Mouse (Mus musculus): ENCODE results near the gene Rpsa. TPM values are rescaled to one million over a fixed set of nuclear protein-coding genes. Genes with fewer than 3 reads are reported as not detected.
A peak's percentile ranks its signal among the peaks of the same experiment; 100 is the strongest.

The Rpsa gene
- polyA plus RNA-seq, 1 experiment: 736 TPM

DNA sequence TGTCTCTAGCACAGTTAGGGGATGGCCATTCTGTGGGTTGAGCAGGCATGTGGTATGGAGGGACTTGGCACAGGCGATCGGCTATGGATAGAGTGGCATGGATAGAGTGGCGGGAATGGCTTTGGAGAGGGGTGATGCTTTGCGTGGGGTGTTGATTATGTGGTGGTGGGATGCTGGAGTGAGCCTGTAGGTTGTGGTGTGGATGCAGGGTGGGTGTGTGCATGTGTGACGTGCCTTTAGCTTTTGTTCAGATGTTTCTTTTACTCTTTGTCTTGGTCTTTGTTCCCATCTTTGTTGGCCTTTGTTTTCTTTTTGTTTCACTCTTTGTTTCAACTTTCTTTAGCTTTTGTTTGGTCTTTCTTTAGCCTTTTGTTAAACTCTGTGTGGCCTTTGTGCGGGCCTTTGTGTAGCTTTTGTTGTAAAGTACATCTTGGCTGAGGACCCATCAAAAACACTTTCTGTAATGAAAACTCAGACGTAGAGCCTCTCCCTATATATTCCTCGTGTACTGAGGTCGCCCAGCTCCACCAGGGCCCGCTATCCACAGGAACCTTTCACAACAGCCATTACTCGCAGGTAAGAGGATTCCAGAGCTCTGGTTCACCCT lies 21.8 kb downstream of the Rpsa start, which contains the start of gene Mobp:
Mobp (plus strand) TSS at position 486 of the 607 bp plus-strand sequence.
- Histone ChIP-seq H3K27me3 (ENCODE audit: control insufficient read depth, insufficient read depth, low read length) (no peaks in the 10 kb centered on the region), H3K4me1 (ENCODE audit: control insufficient read depth, insufficient read depth, low read length) (no peaks in the 10 kb centered on the region), H3K27ac (ENCODE audit: insufficient read depth, low read length) (peak within 1 kb of the TSS; percentile 19; the same call in 1 of the 2 replicates), H3K4me3 (replicated peaks; ENCODE audit: insufficient read depth, low read depth, low read length) (peak within 1 kb of the TSS; percentile 39)
- TF ChIP-seq CTCF (IDR thresholded peaks at IDR 0.05; ENCODE audit: borderline replicate concordance, insufficient read depth, low read depth, low read length): no peak
- TF ChIP-seq POLR2A (IDR thresholded peaks at IDR 0.05; ENCODE audit: borderline replicate concordance, insufficient read depth, low read length): no peak
- WGBS: 39% methylated on average over 11 of the region's 11 CpGs
- no peak for DNase-seq

DNA sequence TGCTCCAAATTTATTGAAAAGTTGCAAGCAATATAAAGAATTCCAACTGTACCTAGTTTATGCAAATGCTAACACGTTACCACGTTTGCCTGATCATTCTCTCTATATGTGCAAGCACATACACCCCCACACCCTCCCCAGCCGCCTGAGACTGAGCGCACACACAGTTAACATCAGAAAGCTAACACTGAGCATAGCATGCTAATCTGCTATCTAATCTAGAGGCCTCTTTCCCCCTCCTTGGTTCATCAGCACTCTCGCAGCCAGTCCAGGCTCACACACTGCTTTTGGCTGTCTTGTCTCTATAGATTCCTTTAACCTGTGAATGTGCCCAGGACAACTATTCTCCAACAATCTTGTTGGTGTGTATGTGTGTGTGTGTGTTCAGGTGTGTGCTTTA lies 23.7 kb downstream of the Rpsa start:
- TF ChIP-seq POLR2A (IDR thresholded peaks at IDR 0.05; ENCODE audit: borderline replicate concordance, insufficient read depth, low read length): no peak
- no peak for TF ChIP-seq CTCF (IDR thresholded peaks at IDR 0.05; ENCODE audit: borderline replicate concordance, insufficient read depth, low read depth, low read length)
- H3K4me3 ChIP-seq (replicated peaks; ENCODE audit: insufficient read depth, low read depth, low read length): peak overlapping the region; percentile 5
- H3K27ac ChIP-seq (ENCODE audit: insufficient read depth, low read length): no peak overlapping the region
- no peaks in the 10 kb centered on the region for H3K4me1 ChIP-seq (ENCODE audit: control insufficient read depth, insufficient read depth, low read length)
- 78% methylated on average over 5 of the region's 5 CpGs for WGBS
- H3K27me3 ChIP-seq (ENCODE audit: control insufficient read depth, insufficient read depth, low read length): no peaks in the 10 kb centered on the region
- no peak for DNase-seq

DNA sequence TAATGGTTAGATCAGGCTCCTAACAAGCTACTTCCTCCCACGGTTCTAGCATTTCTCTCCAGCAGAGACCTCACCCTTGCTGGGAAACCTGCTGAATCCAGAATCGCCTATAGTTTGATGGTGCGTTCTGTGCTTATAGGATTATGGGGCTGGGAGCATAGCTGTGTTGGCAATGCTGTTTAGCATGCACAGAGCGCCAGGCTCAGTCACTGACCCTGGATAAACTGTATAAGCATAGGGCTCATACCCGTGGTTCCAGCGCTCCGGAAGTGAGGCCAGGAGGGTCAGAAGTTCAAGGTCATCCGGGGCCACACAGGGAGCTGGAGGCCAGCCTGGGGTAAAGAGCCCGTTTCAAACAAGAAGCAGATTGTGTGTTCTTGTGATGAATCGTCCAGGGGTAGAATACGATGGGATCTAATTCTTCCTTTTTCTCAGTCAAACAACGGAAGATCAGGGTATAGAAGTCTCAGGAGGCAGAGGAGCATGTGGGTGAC lies 24.5 kb downstream of the Rpsa start:
- no peak for TF ChIP-seq CTCF (IDR thresholded peaks at IDR 0.05; ENCODE audit: borderline replicate concordance, insufficient read depth, low read depth, low read length)
- TF ChIP-seq POLR2A (IDR thresholded peaks at IDR 0.05; ENCODE audit: borderline replicate concordance, insufficient read depth, low read length): no peak
- Histone ChIP-seq H3K27me3 (ENCODE audit: control insufficient read depth, insufficient read depth, low read length) (no peaks in the 10 kb centered on the region), H3K4me3 (replicated peaks; ENCODE audit: insufficient read depth, low read depth, low read length) (peak overlapping the region; percentile 26), H3K4me1 (ENCODE audit: control insufficient read depth, insufficient read depth, low read length) (no peaks in the 10 kb centered on the region), H3K27ac (ENCODE audit: insufficient read depth, low read length) (no peak overlapping the region)
- WGBS: 72% methylated on average over 12 of the region's 12 CpGs
- no peak for DNase-seq

DNA sequence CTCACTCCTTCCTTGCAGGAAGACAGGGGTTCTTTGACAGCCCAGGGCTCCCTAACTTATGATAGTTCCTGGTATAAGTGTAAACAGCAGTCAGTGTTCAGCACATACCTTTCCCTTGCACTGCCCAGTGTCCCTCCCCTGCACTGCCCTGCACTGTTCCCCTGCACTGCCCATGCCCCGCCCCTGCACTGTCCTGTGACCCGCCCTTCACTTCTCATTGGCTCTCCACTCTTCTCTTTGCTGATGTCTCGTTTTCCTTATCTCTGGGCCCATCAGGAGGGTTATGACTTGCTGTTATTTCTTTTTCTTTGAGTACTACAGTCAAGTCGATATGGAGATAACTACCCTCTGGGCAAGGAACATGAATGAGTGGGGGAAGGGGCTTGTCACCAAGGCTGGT lies 30.6 kb downstream of the Rpsa start:
- no peak for TF ChIP-seq CTCF (IDR thresholded peaks at IDR 0.05; ENCODE audit: borderline replicate concordance, insufficient read depth, low read depth, low read length)
- TF ChIP-seq POLR2A (IDR thresholded peaks at IDR 0.05; ENCODE audit: borderline replicate concordance, insufficient read depth, low read length): no peak
- 42% methylated on average over 4 of the region's 4 CpGs for WGBS
- no peak overlapping the region for H3K4me3 ChIP-seq (replicated peaks; ENCODE audit: insufficient read depth, low read depth, low read length)
- no peaks in the 10 kb centered on the region for H3K4me1 ChIP-seq (ENCODE audit: control insufficient read depth, insufficient read depth, low read length)
- H3K27ac ChIP-seq (ENCODE audit: insufficient read depth, low read length): no peak overlapping the region
- DNase-seq: no peak
- no peaks in the 10 kb centered on the region for H3K27me3 ChIP-seq (ENCODE audit: control insufficient read depth, insufficient read depth, low read length)

DNA sequence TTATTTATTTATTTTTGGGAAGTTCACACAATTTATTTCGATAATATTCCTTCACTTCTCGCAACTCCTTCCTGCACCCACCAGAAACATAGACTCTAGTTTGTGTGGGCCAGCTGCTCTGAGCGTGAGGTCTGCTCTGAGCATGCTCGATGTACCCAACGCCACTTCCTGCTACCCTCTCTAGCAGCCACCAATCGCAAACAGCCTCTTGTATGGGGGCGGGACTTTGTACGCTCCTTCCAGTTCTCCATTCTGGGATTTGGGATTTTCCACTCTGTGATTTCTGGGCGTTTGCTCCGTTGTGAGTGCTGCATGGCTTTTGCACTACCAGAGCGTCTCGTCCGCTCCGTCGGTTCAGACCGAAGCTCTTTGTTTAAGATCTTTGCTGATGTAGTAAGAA lies 36.4 kb downstream of the Rpsa start:
- no peak for DNase-seq
- WGBS: 76% methylated on average over 16 of the region's 16 CpGs
- TF ChIP-seq POLR2A (IDR thresholded peaks at IDR 0.05; ENCODE audit: borderline replicate concordance, insufficient read depth, low read length) (no peak), CTCF (IDR thresholded peaks at IDR 0.05; ENCODE audit: borderline replicate concordance, insufficient read depth, low read depth, low read length) (no peak)

DNA sequence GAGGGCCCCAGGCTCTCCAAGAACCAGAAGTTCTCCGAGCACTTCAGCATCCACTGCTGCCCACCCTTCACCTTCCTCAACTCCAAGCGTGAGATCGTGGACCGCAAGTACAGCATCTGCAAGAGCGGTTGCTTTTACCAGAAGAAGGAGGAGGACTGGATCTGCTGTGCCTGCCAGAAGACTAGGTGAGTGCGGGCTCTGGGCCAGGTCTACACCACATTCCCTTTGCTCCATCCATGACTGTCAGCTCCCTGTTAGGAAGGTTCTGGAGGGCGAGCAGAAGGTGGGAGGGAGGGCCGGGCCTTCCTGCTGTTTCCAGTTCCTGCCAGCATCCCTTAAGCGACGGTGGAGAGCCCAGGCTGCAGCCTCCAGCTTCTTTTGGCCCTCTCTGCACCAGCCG lies 40.3 kb downstream of the Rpsa start:
- peaks cover 7% of the 10 kb centered on the region for H3K4me1 ChIP-seq (ENCODE audit: control insufficient read depth, insufficient read depth, low read length)
- peak in 1 of 2 experiments; percentile 24 for DNase-seq
- 14% methylated on average over 11 of the region's 11 CpGs for WGBS
- no peak overlapping the region for H3K4me3 ChIP-seq (replicated peaks; ENCODE audit: insufficient read depth, low read depth, low read length)
- TF ChIP-seq CTCF (IDR thresholded peaks at IDR 0.05; ENCODE audit: borderline replicate concordance, insufficient read depth, low read depth, low read length) (no peak), POLR2A (IDR thresholded peaks at IDR 0.05; ENCODE audit: borderline replicate concordance, insufficient read depth, low read length) (no peak)
- H3K27ac ChIP-seq (ENCODE audit: insufficient read depth, low read length): no peak overlapping the region
- no peaks in the 10 kb centered on the region for H3K27me3 ChIP-seq (ENCODE audit: control insufficient read depth, insufficient read depth, low read length)

More for the DNA sequence above, 36.4 kb downstream of the Rpsa start:
- Histone ChIP-seq H3K4me3 (replicated peaks; ENCODE audit: insufficient read depth, low read depth, low read length) (no peak overlapping the region), H3K4me1 (ENCODE audit: control insufficient read depth, insufficient read depth, low read length) (peaks cover 7% of the 10 kb centered on the region), H3K27ac (ENCODE audit: insufficient read depth, low read length) (no peak overlapping the region), H3K27me3 (ENCODE audit: control insufficient read depth, insufficient read depth, low read length) (no peaks in the 10 kb centered on the region)

DNA sequence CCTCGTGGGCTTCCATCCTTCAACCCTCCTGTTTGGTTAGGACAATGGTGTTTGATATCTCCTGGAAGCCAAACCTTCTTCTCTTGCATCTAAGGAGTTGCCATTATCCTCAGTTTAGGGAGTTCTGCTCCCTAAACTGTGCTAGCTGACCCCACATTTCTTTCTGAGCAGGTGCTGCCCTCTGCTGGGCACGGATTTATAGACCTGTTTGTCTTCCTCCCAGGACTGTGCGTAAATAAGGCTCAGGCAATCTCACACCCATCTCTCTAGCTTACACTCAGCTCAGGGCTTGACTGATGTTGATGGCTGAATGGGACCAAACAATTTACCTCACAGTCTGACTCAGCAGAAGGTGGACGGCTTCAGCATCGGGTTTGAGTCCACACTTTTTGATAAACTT lies 43.8 kb downstream of the Rpsa start:
- no peak overlapping the region for H3K27ac ChIP-seq (ENCODE audit: insufficient read depth, low read length)
- WGBS: 36% methylated on average over 5 of the region's 5 CpGs
- TF ChIP-seq CTCF (IDR thresholded peaks at IDR 0.05; ENCODE audit: borderline replicate concordance, insufficient read depth, low read depth, low read length) (peak; percentile 58), POLR2A (IDR thresholded peaks at IDR 0.05; ENCODE audit: borderline replicate concordance, insufficient read depth, low read length) (no peak)
- peak; percentile 28 to 55 for DNase-seq
- no peaks in the 10 kb centered on the region for H3K27me3 ChIP-seq (ENCODE audit: control insufficient read depth, insufficient read depth, low read length)
- no peak overlapping the region for H3K4me3 ChIP-seq (replicated peaks; ENCODE audit: insufficient read depth, low read depth, low read length)
- peaks cover 7% of the 10 kb centered on the region for H3K4me1 ChIP-seq (ENCODE audit: control insufficient read depth, insufficient read depth, low read length)

DNA sequence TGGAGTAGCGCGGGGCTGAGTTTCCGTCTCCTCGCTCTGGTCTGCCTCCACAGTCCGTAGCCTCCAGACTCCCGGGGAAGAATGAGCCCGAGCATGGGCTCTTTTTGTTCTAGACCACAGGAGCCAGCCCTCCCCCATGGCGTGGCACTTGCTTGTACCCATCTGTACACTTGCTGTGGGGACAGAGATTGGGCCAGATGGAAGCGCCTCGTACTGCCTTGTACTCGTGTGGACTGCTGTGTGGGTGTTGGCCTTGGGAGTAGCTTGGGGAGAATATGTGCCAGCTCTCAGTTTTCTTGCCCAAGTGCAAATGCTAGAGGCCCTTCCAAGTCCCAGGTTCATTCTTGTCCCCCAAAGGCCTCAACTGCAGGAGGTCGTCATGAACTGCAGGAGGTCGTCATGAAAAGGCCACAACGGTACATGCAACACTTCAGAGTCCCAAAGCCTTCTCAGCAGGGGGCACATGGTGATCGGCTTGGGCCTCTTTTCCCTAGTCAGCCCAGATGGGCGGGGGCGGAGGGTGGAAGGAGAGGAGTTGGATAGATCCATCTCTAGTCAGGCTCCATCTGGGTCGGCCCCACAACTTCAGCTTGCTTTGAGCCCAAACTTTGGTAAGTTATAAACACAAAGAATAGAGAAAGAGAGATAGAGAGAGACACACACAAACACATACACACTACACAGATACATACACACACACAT lies 47.1 kb downstream of the Rpsa start:
- Histone ChIP-seq H3K4me3 (replicated peaks; ENCODE audit: insufficient read depth, low read depth, low read length) (no peak overlapping the region), H3K27me3 (ENCODE audit: control insufficient read depth, insufficient read depth, low read length) (no peaks in the 10 kb centered on the region; the same call in 1 of the 2 replicates), H3K27ac (ENCODE audit: insufficient read depth, low read length) (no peak overlapping the region), H3K4me1 (ENCODE audit: control insufficient read depth, insufficient read depth, low read length) (no peaks in the 10 kb centered on the region)
- DNase-seq: no peak
- TF ChIP-seq POLR2A (IDR thresholded peaks at IDR 0.05; ENCODE audit: borderline replicate concordance, insufficient read depth, low read length): no peak
- 41% methylated on average over 18 of the region's 18 CpGs for WGBS
